Mouse (Mus musculus): ENCODE results near the gene Plppr3. TPM values are rescaled to one million over a fixed set of nuclear protein-coding genes. Genes with fewer than 3 reads are reported as not detected.
A peak's percentile ranks its signal among the peaks of the same experiment; 100 is the strongest.
"Not testable (repeated sequence)": the region's sequence is repeated elsewhere in the genome, so short reads cannot be mapped to it uniquely, and the experiment has no call there.

Plppr3 gene
- polyA plus RNA-seq, 1 experiment from 2014 or later, result 5.1 TPM

DNA sequence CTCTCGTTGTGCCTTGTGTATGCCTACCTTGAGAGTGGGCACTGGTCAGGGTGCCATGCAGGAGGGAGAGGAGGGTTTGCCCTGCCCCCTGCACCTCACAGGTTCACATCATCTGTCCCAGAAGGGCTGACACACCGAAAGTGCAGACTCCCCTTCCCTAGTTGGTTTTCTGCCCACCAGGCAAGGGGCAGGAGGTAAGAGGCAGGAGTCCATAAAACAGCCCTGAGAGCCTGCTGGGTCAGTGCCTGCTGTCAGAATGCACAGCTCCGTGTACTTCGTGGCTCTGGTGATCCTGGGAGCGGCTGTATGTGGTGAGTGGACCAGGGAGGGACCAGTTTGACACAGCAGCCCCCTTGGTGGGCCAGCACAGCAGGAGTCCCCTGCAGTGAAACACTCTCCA is 16.2 kb upstream of the Plppr3 start, which contains the start of gene Cfd:
Gene Cfd (plus strand): TSS at position 184 of the 400 bp plus-strand sequence.
- H3K4me3 ChIP-seq (ENCODE audit: low read depth, low read length), result no peak within 1 kb of the TSS
- H3K9me3 ChIP-seq (replicated peaks; ENCODE audit: control insufficient read depth, low read length), result no peaks in the 10 kb centered on the region
- no peak for ATAC-seq (ENCODE audit: low read depth)
- H3K27me3 ChIP-seq (ENCODE audit: control insufficient read depth, insufficient read depth, low read depth, low read length), result no peaks in the 10 kb centered on the region
- no peak within 1 kb of the TSS for H3K9ac ChIP-seq (ENCODE audit: low read depth, low read length)
- no peak within 1 kb of the TSS for H3K27ac ChIP-seq (ENCODE audit: low read length)
- no peak within 1 kb of the TSS for H3K4me2 ChIP-seq (ENCODE audit: low read depth, low read length)
- 52% methylated on average over 5 of the region's 5 CpGs for WGBS (ENCODE audit: insufficient replicate concordance)
- H3K36me3 ChIP-seq (ENCODE audit: control insufficient read depth, insufficient read depth), result no peaks in the 10 kb centered on the region
- no peaks in the 10 kb centered on the region for H3K4me1 ChIP-seq (ENCODE audit: control insufficient read depth, low read depth, low read length)

DNA sequence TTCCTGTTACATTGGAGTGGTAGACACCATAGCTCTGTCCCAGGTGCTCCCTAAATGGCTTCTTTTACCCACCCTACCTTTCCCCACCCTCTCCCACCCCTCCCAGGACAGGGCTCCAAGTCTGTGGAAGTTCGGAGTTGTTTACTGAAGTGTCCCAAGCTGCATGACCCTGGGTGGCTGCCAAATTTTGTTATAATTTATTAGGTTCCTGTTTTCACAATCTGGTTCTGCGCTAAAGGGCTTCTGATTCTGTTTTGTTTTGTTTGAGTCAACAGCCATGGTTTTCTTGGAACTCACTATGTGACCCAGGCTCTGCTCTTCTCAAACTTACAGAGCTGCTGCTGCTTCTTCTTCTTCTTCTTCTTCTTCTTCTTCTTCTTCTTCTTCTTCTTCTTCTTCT is 15.0 kb upstream of the Plppr3 start:
- no peak overlapping the region for H3K9ac ChIP-seq (ENCODE audit: low read depth, low read length)
- no peaks in the 10 kb centered on the region for H3K36me3 ChIP-seq (ENCODE audit: control insufficient read depth, insufficient read depth)
- WGBS (ENCODE audit: insufficient replicate concordance), result 38% methylated on average over 2 of the region's 2 CpGs
- no peak for ATAC-seq (ENCODE audit: low read depth)
- H3K4me1 ChIP-seq (ENCODE audit: control insufficient read depth, low read depth, low read length), result no peaks in the 10 kb centered on the region
- H3K9me3 ChIP-seq (replicated peaks; ENCODE audit: control insufficient read depth, low read length), result no peaks in the 10 kb centered on the region
- H3K27ac ChIP-seq (ENCODE audit: low read length), result no peak overlapping the region
- no peaks in the 10 kb centered on the region for H3K27me3 ChIP-seq (ENCODE audit: control insufficient read depth, insufficient read depth, low read depth, low read length)
- no peak overlapping the region for H3K4me2 ChIP-seq (ENCODE audit: low read depth, low read length)
- H3K4me3 ChIP-seq (ENCODE audit: low read depth, low read length), result no peak overlapping the region

- Histone ChIP-seq H3K9ac (ENCODE audit: low read depth, low read length) (no peak overlapping the region), H3K36me3 (ENCODE audit: control insufficient read depth, insufficient read depth) (no peaks in the 10 kb centered on the region), H3K4me3 (ENCODE audit: low read depth, low read length) (no peak overlapping the region), H3K4me1 (ENCODE audit: control insufficient read depth, low read depth, low read length) (peaks cover 9% of the 10 kb centered on the region), H3K4me2 (ENCODE audit: low read depth, low read length) (no peak overlapping the region), H3K27me3 (ENCODE audit: control insufficient read depth, insufficient read depth, low read depth, low read length) (peaks cover 7% of the 10 kb centered on the region), H3K27ac (ENCODE audit: low read length) (no peak overlapping the region), H3K9me3 (replicated peaks; ENCODE audit: control insufficient read depth, low read length) (no peaks in the 10 kb centered on the region)
- WGBS (ENCODE audit: insufficient replicate concordance), result 66% methylated on average over 8 of the region's 8 CpGs
- ATAC-seq (ENCODE audit: low read depth), result no peak
Measured at GRCm38 (mm10) chr10:79886611-79887010, 12.2 kb upstream of the Plppr3 start.

DNA sequence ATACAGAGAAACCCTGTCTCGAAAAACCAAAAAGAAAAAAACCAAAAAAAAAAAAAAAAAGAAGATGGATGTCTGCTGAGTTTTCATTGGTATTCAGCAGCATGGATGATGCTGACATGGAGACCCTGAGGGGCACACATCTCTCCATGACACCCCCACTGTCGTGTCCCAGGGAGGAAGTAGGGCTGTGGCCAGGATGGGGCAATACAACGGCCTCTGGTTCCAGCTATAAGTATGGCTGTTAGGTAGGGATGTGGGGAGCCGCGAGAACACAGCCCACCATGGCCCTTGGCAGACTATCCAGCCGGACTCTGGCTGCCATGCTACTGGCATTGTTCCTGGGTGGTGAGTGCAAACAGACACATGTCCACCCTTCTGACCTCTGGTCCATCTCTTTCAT is 11.6 kb upstream of the Plppr3 start, which contains the start of gene Elane:
Gene Elane (plus strand): TSS at position 194 of the 400 bp plus-strand sequence.
- Histone ChIP-seq H3K4me3 (ENCODE audit: low read depth, low read length) (no peak within 1 kb of the TSS), H3K4me2 (ENCODE audit: low read depth, low read length) (no peak within 1 kb of the TSS), H3K27ac (ENCODE audit: low read length) (no peak within 1 kb of the TSS), H3K9me3 (replicated peaks; ENCODE audit: control insufficient read depth, low read length) (no peaks in the 10 kb centered on the region), H3K9ac (ENCODE audit: low read depth, low read length) (no peak within 1 kb of the TSS), H3K36me3 (ENCODE audit: control insufficient read depth, insufficient read depth) (no peaks in the 10 kb centered on the region), H3K27me3 (ENCODE audit: control insufficient read depth, insufficient read depth, low read depth, low read length) (peaks cover 7% of the 10 kb centered on the region), H3K4me1 (ENCODE audit: control insufficient read depth, low read depth, low read length) (peaks cover 13% of the 10 kb centered on the region)
- WGBS (ENCODE audit: insufficient replicate concordance), result 49% methylated on average over 6 of the region's 6 CpGs
- no peak for ATAC-seq (ENCODE audit: low read depth)

DNA sequence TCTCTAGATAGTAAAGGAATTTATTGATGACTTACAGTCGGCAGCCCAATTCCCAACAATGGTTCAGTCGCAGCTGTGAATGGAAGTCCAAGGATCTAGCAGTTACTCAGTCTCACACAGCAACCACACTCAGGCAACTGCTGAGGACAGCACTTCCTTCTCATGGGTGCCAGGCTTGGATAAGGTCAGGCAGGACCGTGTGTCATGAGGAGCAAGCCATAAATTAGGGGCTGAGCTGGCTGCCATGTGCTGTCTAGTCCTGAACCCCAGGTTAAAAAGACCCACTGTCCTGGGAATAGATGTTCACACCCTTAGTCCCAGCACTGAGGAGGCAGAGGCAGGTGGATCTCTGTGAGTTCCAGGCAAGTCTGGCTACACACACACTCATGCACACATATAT is 10.5 kb upstream of the Plppr3 start:
- not testable (repeated sequence) for H3K4me3 ChIP-seq (ENCODE audit: low read depth, low read length); H3K36me3 ChIP-seq (ENCODE audit: control insufficient read depth, insufficient read depth); H3K9ac ChIP-seq (ENCODE audit: low read depth, low read length); H3K27ac ChIP-seq (ENCODE audit: low read length); H3K9me3 ChIP-seq (replicated peaks; ENCODE audit: control insufficient read depth, low read length); H3K4me2 ChIP-seq (ENCODE audit: low read depth, low read length); ATAC-seq (ENCODE audit: low read depth); H3K27me3 ChIP-seq (ENCODE audit: control insufficient read depth, insufficient read depth, low read depth, low read length)
- 36% methylated on average over 3 of the region's 3 CpGs for WGBS (ENCODE audit: insufficient replicate concordance)
- peaks cover 25% of the 10 kb centered on the region for H3K4me1 ChIP-seq (ENCODE audit: control insufficient read depth, low read depth, low read length)

GRCm38 (mm10) chr10:79884446-79884845 is 10.0 kb upstream of the Plppr3 start:
- no peak overlapping the region for H3K4me2 ChIP-seq (ENCODE audit: low read depth, low read length)
- no peak overlapping the region for H3K4me3 ChIP-seq (ENCODE audit: low read depth, low read length)
- H3K9ac ChIP-seq (ENCODE audit: low read depth, low read length), result no peak overlapping the region
- no peaks in the 10 kb centered on the region for H3K9me3 ChIP-seq (replicated peaks; ENCODE audit: control insufficient read depth, low read length)
- no peaks in the 10 kb centered on the region for H3K36me3 ChIP-seq (ENCODE audit: control insufficient read depth, insufficient read depth)
- H3K4me1 ChIP-seq (ENCODE audit: control insufficient read depth, low read depth, low read length), result peaks cover 26% of the 10 kb centered on the region
- H3K27me3 ChIP-seq (ENCODE audit: control insufficient read depth, insufficient read depth, low read depth, low read length), result peaks cover 7% of the 10 kb centered on the region
- H3K27ac ChIP-seq (ENCODE audit: low read length), result no peak overlapping the region
- 30% methylated on average over 4 of the region's 4 CpGs for WGBS (ENCODE audit: insufficient replicate concordance)
- peak; percentile 27; the same call in 1 of the 2 replicates for ATAC-seq (ENCODE audit: low read depth)

GRCm38 (mm10) chr10:79883297-79884084 is 9.1 kb upstream of the Plppr3 start:
- ATAC-seq (ENCODE audit: low read depth), result no peak
- Histone ChIP-seq H3K27me3 (ENCODE audit: control insufficient read depth, insufficient read depth, low read depth, low read length) (peaks cover 7% of the 10 kb centered on the region), H3K9me3 (replicated peaks; ENCODE audit: control insufficient read depth, low read length) (no peaks in the 10 kb centered on the region), H3K9ac (ENCODE audit: low read depth, low read length) (no peak overlapping the region), H3K4me3 (ENCODE audit: low read depth, low read length) (no peak overlapping the region), H3K27ac (ENCODE audit: low read length) (0 out of 2 replicates have a peak overlapping the region, but pooled peaks have one; percentile 36), H3K36me3 (ENCODE audit: control insufficient read depth, insufficient read depth) (no peaks in the 10 kb centered on the region), H3K4me1 (ENCODE audit: control insufficient read depth, low read depth, low read length) (peaks cover 30% of the 10 kb centered on the region), H3K4me2 (ENCODE audit: low read depth, low read length) (0 out of 2 replicates have a peak overlapping the region, but pooled peaks have one; percentile 15)
- WGBS (ENCODE audit: insufficient replicate concordance), result 14% methylated on average over 22 of the region's 22 CpGs

DNA sequence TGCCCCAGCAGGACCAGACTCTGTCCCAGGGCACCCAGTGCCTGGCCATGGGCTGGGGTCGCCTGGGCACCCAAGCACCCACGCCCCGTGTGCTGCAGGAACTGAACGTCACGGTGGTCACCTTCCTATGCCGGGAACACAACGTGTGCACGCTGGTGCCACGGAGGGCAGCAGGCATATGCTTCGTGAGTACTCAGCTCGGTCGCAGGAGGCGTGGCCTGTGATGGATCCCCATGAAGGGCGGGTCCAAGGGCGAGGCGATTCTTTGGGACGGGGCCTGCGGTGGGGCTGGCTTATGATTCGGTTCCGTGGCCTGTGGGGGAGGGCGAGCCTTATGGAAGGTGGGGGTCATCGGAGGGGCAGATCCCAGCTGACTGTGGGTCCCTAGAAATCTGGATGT is 7.5 kb upstream of the Plppr3 start:
- no peak for ATAC-seq (ENCODE audit: low read depth)
- Histone ChIP-seq H3K9me3 (replicated peaks; ENCODE audit: control insufficient read depth, low read length) (no peaks in the 10 kb centered on the region), H3K4me3 (ENCODE audit: low read depth, low read length) (peak overlapping the region; percentile 26), H3K27me3 (ENCODE audit: control insufficient read depth, insufficient read depth, low read depth, low read length) (peaks cover 7% of the 10 kb centered on the region), H3K4me1 (ENCODE audit: control insufficient read depth, low read depth, low read length) (peaks cover 43% of the 10 kb centered on the region), H3K27ac (ENCODE audit: low read length) (no peak overlapping the region), H3K36me3 (ENCODE audit: control insufficient read depth, insufficient read depth) (no peaks in the 10 kb centered on the region), H3K4me2 (ENCODE audit: low read depth, low read length) (peak overlapping the region; percentile 40), H3K9ac (ENCODE audit: low read depth, low read length) (no peak overlapping the region)
- 4% methylated on average over 22 of the region's 22 CpGs for WGBS (ENCODE audit: insufficient replicate concordance)

GRCm38 (mm10) chr10:79880721-79881120 is 6.3 kb upstream of the Plppr3 start:
- Histone ChIP-seq H3K4me1 (ENCODE audit: control insufficient read depth, low read depth, low read length) (peaks cover 44% of the 10 kb centered on the region), H3K27ac (ENCODE audit: low read length) (no peak overlapping the region)

More at GRCm38 (mm10) chr10:79880721-79881120, 6.3 kb upstream of the Plppr3 start:
- Histone ChIP-seq H3K36me3 (ENCODE audit: control insufficient read depth, insufficient read depth) (no peaks in the 10 kb centered on the region), H3K4me2 (ENCODE audit: low read depth, low read length) (peak overlapping the region; percentile 37), H3K9me3 (replicated peaks; ENCODE audit: control insufficient read depth, low read length) (no peaks in the 10 kb centered on the region), H3K9ac (ENCODE audit: low read depth, low read length) (no peak overlapping the region), H3K4me3 (ENCODE audit: low read depth, low read length) (peak overlapping the region; percentile 35), H3K27me3 (ENCODE audit: control insufficient read depth, insufficient read depth, low read depth, low read length) (peaks cover 7% of the 10 kb centered on the region)
- ATAC-seq (ENCODE audit: low read depth), result peak; percentile 30; the same call in 1 of the 2 replicates
- 8% methylated on average over 9 of the region's 9 CpGs for WGBS (ENCODE audit: insufficient replicate concordance)
